Mouse (Mus musculus) cerebellum, adult (tissue): ENCODE data around the gene Fancl.

Source experiments
- ATAC-seq: cut with Nextera tagmentation; 2 replicates; pipeline ENCODE4 v1.9.2; 2017; ENCODE audit warnings: mild to moderate bottlenecking, moderate library complexity, mixed read lengths; ENCODE audit not compliant: insufficient number of reproducible peaks, low FRiP score, low TSS enrichment

Gene Fancl

GRCm38 (mm10) chr11:26481691-26482242, 95.8 kb downstream of the Fancl start:
- ATAC-seq: no peak

- no peak for ATAC-seq
Measured at GRCm38 (mm10) chr11:26489761-26490466, 104.0 kb downstream of the Fancl start.

DNA sequence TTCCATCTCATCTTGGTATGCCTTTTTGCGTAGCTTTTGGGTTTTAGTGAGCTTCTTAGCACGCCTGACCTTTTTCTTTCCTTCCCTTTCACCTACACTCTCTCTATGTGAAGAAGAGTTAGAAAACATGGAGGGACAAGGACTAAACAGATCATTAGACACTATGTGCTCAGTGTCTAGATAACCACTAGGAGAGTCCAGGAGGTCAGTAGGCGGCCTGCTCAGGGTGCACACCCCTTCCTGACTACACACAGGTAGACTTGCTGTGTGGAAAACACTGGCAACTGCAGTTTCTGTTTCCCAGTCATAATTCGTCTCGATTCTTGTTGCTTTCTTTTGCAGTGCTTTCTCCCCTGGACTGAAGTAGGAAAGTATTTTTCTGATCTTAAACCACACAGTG, 110.0 kb downstream of the Fancl start:
- ATAC-seq: no peak

DNA sequence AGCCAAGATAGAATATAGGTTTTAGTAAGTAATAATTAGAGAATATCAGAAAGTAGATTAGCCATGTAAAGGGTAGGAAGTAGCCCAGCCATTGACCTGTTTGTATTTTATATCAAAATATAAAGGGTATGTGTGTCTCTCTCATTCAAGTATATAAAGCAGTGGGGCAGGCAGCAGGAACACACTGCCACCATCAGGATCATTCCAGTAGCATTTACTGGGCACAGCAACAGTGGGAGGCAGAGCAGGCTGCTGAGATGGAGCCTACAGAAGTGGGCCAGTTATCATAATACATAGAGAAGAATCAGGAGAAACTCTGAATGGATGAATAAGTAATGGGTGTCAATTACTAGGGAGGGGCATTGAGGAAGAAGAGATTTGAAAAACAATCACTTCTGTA, 127.7 kb downstream of the Fancl start:
- ATAC-seq: no peak

- ATAC-seq: no peak
Measured at GRCm38 (mm10) chr11:26516086-26516485, 130.2 kb downstream of the Fancl start.

DNA sequence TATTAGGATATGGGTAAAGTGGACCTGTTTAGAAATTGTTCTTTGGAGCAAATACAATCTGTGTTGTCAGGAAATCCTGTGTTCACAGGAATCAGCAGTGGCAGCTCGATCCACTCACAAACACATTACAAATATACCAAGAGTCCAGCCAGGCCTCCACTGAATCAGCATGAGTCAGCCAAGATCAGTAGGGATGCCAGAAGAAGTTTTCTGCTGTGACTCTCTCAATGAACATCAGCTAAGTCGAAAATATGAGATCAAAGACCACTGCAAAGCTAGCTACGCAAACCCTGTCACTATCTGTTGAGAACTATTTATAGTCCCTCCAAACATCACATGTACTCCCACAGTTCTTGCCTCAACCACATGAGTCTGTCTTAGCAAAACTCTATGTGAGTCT, 133.1 kb downstream of the Fancl start:
- ATAC-seq: no peak
